Mouse (Mus musculus): ENCODE results near the gene Polq. TPM values are rescaled to one million over a fixed set of nuclear protein-coding genes. Genes with fewer than 3 reads are reported as not detected.

The Polq gene
- total RNA-seq (2017), result 2.6 to 9.0 TPM (median 4.5 TPM) in 3 replicates

DNA sequence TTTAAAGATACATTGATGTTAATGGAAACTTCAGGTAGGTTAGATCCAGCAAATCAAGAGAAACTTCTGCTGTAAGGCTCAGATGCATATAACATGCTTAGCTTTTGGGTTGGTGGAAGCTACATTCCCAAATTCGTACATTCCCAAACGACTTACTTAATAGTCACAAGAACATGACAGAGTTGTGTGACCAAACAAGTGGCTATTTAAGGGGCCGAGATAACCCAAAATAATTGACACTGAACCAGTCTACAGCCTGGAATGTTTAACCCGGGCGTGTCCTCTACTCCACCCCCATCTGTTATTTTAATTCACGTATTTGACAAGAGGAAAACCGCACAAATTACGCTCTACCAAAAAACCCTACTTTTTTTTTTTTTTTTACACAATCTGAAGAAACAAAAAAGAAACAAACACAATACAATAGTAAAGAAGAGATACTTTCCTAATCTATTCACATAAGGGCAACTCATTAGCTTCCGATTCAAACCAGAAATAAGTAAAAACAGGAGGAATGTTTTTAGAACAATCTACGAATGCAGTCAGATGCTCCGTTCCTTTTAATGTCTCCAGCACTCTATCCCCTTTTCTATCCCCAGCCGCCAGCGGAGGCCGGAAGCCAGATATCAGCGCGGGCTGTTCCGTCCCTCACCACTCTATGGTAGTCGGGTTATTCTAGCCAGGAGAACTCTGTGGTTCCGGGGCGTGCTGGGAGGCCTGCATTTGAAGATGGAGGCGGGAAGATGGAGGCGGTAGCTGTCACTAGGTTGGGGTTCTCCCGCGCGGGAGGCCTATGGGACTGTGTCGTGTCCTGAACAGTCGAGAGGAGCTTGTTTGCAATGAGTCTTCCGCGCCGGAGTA is at the start of gene Polq:
TSS of gene Polq (plus strand) at position 726 of the 861 bp plus-strand sequence.
- ATAC-seq (replicated peaks; ENCODE audit: insufficient number of reproducible peaks, low FRiP score, low TSS enrichment, poor library complexity, severe bottlenecking), result peak; percentile 100

DNA sequence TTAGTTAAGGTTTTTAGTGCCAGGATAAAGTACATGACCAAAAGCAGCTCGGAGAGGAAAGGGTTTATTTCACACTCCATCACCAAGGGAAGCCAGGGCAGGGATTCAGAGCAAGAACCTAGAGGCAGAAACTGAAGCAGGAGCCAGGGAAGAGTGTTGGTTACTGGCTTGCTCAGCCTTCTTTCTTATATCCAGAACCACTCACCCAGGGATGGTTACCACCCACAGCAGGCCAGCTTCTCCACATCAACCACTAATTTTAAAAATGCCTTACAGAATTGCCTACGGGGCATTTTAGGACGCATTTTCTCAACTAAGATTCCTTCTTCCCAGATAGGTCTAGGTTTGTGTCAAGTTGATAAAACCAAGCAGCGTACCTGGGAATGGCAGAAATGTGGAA is 48.2 kb upstream of the Polq start:
- ATAC-seq (replicated peaks; ENCODE audit: insufficient number of reproducible peaks, low FRiP score, low TSS enrichment, poor library complexity, severe bottlenecking), result no peak

DNA sequence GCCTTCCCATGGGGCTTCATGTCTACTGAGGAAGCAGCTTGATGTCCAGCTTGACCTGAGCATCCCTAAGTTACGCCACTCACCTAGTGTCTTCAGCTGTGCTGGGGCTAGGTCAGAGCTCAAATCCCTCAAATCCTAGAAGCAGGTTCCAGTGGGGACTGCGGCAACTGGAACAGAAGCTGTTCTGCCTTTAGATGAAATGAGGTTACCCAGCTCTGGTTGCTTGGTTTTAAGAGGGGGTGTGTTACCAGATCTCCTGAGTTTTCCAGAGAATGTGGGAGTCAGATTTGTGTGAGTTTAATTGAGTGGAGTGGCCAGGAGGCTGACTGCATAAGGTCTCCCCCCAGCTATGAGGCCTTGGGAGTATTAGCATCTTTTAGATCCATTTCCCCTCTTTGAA is 32.5 kb upstream of the Polq start:
- ATAC-seq (replicated peaks; ENCODE audit: insufficient number of reproducible peaks, low FRiP score, low TSS enrichment, poor library complexity, severe bottlenecking), result no peak

DNA sequence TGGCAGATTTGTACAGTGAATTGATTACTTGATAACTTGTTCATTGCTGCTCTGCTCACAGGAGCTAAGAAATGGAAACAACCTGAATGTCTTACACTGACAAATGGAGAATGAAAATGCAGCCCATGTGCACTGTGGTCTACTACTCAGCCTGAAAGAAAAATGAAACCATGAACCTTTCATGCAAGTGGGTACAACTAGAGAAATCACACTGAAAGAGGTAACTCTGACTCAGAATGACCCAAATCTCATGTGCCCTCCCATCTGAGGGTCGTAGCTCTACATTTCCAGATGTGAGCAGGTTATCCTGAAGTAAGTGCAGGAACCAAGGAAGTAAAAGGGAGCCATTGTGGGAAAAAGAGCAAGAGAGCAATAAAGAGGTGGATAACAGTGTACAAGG is 27.8 kb upstream of the Polq start:
- no peak for ATAC-seq (replicated peaks; ENCODE audit: insufficient number of reproducible peaks, low FRiP score, low TSS enrichment, poor library complexity, severe bottlenecking)

DNA sequence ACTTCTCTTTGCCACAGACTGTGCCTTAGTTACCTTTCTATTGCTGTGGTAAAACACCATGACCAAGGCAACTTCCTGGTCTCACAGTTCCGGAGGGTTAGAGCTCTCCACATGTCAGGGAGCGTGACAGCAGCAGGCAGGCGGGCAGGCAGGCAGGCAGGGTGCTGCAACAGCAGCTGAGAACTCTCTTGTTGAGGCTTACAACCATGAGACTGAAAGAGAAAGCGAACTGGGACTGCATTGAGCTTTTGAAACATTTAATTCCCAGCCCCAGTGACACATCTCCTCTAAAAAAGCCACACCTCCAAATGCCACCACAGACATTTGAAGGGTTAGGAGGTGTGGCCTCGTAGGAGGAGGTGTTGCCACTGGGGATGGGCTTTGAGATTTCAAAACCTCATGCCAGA is 25.9 kb upstream of the Polq start:
- peak; percentile 93 for ATAC-seq (replicated peaks; ENCODE audit: insufficient number of reproducible peaks, low FRiP score, low TSS enrichment, poor library complexity, severe bottlenecking)

DNA sequence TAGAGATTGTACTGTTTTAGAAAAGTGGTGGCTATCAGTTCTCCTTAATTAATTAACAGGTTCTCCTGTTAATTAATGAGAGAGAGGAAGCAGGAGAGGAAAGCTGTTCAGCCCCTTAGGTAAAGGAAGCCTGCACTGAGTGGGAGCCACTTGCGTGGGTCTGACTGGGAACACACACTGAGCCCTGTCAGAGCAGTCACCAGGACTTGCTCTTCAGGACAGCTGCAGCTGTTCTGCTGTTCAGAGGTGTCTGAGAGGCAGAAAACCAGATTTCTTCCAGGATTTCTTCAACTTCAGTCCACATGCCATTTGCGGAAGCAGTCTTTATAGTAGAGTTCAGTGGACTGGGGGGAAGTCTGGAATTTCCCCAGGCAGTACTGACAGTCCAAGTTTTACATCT is 24.2 kb upstream of the Polq start:
- no peak for ATAC-seq (replicated peaks; ENCODE audit: insufficient number of reproducible peaks, low FRiP score, low TSS enrichment, poor library complexity, severe bottlenecking)

DNA sequence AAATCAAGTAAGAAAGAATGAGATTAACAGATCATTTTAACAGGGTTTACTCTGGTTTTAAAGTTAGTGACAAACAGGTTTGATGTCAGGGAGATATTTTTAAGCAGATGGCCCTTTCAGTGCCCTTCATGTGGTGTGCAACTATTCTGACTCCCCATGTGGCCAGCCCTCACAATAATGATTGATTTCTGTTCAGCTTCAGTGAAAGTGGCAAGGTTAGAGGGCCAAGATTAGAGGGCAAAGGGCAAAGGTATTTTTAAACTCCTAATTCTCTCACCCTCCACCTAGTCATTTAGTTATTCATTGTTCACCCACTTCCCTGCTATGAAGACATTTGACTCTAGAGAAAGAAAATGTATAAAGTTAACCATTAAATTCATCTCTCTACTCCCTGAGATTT is 23.5 kb upstream of the Polq start:
- no peak for ATAC-seq (replicated peaks; ENCODE audit: insufficient number of reproducible peaks, low FRiP score, low TSS enrichment, poor library complexity, severe bottlenecking)

DNA sequence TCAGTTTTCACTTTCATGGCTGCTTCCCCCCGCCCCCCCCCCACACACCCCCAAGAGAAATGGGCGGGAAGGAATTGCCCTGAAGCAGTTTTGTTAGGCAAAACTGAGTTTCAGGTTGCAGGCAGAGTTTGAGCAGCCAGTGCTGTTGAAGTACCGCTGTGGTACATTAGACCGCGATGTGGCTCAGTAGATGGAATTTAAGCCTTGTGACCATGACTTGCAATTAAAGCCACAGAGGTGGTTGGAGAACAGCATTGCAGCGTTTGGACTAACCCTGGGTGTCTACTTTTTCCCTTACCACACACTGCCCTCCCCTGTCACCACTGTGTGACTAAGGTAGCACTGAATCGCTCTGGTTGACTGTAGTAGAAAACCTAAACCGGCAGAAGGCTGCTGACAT is 22.1 kb upstream of the Polq start:
- ATAC-seq (replicated peaks; ENCODE audit: insufficient number of reproducible peaks, low FRiP score, low TSS enrichment, poor library complexity, severe bottlenecking), result 0 out of 2 replicates have a peak, but pooled peaks have one; percentile 8

DNA sequence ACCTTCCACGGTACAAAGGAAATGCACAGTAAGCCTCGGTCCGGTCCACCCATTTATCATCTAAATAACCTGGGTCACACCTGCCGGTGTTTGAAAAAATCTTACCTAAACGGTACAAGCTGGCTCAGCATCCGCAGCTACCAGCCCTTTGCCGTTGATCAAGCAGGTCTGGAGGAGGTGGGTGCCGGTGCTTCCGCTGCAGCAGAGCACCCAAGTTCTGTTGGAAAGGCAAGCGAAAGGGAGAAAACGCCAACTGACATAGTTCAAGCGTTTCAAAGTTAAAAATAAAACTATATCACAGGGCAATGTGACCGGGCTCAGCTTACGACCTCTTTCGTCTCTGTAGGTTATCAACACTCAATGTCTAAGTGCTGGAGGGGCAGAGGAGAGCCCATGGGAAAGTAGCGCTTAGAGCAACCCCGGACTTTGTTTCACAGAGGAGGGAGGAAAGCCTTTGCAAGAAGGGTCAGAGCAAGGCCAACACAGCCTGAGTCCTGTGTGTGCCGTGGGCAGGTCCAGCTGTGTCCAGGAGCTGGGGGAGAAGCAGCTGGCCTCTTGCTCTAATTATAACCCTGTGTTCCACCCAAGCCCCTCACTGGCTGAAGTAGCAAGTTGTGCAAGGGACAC is 21.5 kb upstream of the Polq start, which contains the start of gene Fbxo40:
TSS of gene Fbxo40 (minus strand) at position 469 of the 627 bp plus-strand sequence.
- no peak for ATAC-seq (replicated peaks; ENCODE audit: insufficient number of reproducible peaks, low FRiP score, low TSS enrichment, poor library complexity, severe bottlenecking)

DNA sequence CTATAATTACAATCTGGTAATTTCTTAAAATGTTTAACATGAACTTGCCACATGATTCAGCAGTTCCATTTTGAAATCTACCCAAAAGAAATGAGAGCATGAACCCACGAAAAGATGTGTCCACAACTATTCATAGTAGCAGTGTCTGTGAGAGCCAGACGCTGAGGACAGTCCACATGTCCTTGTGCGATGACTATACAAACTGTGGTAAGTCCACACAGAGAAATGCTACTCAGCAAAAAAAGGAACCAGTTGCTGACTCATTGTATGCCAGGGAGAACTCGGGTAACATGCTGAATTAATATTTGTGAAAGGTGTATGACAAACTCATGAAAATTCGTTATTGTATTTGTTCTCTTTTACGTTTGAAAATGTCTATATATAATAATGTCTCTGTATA is 13.9 kb upstream of the Polq start:
- ATAC-seq (replicated peaks; ENCODE audit: insufficient number of reproducible peaks, low FRiP score, low TSS enrichment, poor library complexity, severe bottlenecking), result no peak

DNA sequence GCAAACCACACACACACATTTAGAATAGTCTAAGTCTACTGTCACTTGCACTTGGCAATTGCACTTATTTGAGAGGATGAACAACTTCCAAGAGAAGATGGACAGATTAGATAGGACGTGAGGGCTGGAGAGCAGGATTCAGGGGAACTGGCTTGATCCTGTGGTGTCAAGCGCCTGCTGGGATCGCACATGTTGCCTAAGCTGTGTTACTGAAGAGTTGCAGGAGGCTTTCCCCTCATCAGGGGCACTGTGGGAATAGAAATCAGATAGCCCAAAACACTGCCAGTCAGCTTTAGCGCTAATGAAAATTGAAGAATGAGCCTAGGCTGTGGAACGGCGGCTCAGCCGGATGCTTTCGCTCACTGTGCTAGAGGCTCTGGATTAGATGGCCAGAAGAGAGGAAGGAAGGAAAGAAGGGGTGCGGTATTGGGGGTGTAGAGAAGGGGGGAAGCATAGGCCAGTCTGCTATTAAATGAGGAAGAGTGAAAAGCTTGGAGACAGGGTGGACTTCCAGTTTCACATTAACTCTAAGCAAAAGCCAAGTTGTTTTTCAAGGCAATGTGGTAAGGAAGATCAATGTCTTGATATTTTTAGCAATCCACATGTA is 12.1 kb upstream of the Polq start:
- no peak for ATAC-seq (replicated peaks; ENCODE audit: insufficient number of reproducible peaks, low FRiP score, low TSS enrichment, poor library complexity, severe bottlenecking)

DNA sequence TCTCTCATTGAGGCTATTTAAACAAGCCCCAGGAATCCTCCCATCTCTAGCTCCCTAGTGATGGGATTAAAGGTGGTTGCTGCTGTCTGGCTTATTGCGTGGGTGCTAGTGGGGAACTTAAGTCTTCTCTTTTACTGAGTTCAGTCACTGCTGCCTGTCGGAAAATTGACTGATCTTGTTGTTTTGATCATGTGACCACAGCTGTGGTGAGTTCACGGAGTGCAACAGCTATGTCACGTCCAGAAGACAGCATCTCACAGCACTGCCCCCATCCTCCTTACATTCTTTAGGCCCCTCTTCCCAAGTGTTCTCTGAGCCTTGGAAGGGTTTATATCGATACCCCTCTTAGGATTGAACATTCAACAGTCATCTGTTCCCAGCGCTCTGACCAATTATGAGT is 2.3 kb upstream of the Polq start:
- ATAC-seq (replicated peaks; ENCODE audit: insufficient number of reproducible peaks, low FRiP score, low TSS enrichment, poor library complexity, severe bottlenecking), result no peak

DNA sequence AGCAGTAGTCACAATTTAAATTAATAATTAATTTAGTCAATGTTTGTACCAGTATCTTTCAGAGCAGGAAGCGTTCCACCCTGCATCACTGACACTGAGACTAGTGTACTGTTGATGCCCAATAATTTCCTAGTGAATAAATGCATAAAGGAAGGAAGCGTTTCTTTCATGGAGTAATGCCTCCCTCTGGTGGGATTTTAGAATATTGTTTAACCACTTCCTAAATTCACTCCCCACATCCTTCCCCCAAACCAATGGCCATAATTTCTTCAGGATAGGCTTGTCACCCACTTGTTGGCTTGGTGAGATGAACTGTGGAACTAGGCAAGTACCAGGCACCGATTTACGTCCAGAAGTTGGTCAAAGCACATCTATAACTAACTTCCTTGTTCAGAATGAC is 1.2 kb upstream of the Polq start:
- 0 out of 2 replicates have a peak, but pooled peaks have one; percentile 55 for ATAC-seq (replicated peaks; ENCODE audit: insufficient number of reproducible peaks, low FRiP score, low TSS enrichment, poor library complexity, severe bottlenecking)

DNA sequence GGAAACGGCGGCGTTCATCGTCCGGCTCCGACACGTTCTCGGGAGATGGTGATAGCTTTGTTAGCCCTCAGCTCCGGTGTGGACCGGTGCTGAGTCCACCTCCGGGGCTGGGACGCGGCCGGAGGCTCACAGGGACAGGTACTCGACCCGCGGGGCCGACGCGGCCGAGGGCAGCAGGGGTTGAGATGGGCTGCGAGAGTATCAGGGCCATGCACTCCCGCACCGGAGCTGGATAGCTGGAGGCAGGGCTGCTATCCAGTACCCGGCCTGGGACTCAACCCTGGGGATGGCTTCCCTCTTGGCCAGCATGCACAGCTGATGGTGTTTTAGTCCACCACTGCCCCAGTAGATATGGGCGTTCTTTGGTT is 320 bp downstream of the Polq start:
- ATAC-seq (replicated peaks; ENCODE audit: insufficient number of reproducible peaks, low FRiP score, low TSS enrichment, poor library complexity, severe bottlenecking), result no peak

DNA sequence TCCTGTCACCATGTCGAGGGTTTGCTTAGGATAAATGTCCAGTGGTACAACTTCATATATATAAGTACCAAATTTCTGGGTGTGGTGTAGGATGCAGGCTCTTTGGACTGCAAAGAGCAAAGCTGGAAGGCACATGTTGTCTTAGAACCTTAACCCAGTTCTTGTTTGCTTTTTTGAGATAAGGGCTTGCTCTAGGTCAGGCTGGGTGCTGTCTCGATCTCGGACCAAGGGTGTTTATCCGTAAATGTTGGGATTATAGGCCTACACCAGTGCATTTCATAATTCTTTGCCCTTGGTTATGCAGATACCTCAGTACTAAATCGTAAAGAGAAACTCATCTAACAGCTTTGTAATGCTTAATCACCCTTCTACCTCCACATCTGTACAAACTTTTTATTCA is 750 bp downstream of the Polq start:
- ATAC-seq (replicated peaks; ENCODE audit: insufficient number of reproducible peaks, low FRiP score, low TSS enrichment, poor library complexity, severe bottlenecking), result no peak

DNA sequence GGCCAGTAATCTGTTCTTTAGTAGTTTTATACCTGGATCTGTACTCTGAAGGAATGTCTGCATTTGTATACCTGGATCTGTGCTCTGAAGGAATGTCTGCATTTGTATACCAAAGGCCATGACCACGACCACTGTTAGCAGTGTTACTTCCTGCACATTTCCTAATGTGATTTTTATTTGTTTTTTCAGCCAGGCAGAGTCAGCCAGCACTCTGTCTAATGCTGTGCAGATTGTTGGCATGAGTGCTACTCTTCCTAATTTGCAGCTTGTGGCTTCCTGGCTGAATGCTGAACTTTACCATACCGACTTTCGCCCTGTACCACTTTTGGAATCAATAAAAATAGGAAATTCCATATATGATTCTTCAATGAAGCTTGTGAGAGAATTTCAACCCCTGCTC is 16.0 kb downstream of the Polq start:
- ATAC-seq (replicated peaks; ENCODE audit: insufficient number of reproducible peaks, low FRiP score, low TSS enrichment, poor library complexity, severe bottlenecking), result no peak

DNA sequence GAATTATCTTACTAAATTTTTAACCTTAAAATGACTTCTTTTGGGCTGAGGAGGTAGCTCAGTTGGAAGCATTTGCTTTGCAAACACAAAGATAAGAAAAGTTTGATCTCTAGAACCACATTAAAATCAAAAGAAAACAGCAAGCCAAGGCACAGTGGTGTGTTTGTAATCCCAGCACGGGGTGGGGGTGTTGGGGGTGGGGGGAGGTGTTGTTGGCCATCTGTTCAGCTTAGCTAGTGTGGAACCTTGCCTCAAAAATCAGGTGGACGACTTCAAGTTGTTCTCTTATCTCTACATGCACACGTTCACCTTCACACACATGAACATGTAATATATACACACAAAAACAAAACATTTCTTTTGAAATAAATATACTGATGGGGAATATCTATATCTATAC is 20.4 kb downstream of the Polq start:
- ATAC-seq (replicated peaks; ENCODE audit: insufficient number of reproducible peaks, low FRiP score, low TSS enrichment, poor library complexity, severe bottlenecking), result no peak

DNA sequence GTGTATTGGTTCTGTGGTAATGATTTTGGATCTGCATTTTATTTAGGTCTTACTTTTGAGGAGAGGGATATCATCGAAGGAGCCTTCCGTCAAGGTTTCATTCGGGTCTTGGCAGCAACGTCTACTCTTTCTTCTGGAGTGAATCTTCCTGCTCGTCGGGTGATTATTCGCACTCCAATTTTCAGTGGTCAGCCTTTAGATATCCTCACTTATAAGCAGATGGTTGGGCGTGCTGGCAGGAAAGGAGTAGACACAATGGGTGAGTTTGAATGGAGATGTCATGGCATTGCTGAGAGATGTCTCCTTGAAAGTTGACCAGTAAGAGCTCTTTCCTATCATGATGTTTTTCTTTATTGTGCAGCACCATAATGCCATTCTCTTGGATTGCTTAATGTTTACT is 23.2 kb downstream of the Polq start:
- ATAC-seq (replicated peaks; ENCODE audit: insufficient number of reproducible peaks, low FRiP score, low TSS enrichment, poor library complexity, severe bottlenecking), result no peak

DNA sequence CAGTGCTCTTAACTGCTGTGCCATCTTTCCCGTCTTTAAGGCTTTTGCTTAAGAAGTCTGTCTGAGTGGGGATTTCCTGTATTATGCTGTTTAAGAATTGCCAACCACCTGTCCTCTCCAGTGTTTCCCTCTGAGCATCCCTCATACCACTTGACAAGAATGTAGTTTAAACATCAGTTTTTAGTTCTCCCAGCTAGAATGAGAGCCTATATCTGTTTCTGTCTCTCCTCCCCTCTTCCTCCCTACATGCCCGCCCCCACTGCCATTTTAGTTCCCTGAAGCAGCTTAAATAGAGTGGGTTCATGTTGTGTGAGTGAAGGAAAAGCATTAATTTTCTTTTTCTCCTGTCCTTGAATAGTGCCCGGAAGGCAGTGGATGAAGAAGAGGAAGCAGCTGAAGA is 48.0 kb downstream of the Polq start:
- ATAC-seq (replicated peaks; ENCODE audit: insufficient number of reproducible peaks, low FRiP score, low TSS enrichment, poor library complexity, severe bottlenecking), result no peak

DNA sequence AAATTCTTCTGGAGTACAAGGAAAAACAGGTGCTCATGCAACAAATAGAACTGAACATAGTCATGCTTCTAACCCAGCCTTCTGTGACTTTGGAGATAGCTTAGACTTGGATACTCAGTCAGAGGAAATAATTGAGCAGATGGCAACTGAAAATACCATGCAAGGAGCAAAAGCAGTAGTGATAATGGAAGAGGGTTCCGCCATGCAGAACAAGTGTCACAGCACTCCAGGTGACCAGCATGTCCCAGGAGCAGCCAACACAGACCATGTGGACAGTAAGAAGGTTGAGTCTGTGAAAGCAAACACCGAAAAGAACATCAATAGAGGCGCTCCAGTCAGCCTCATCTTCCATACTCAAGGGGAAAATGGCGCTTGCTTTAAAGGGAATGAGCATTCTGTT is 49.7 kb downstream of the Polq start:
- no peak for ATAC-seq (replicated peaks; ENCODE audit: insufficient number of reproducible peaks, low FRiP score, low TSS enrichment, poor library complexity, severe bottlenecking)

All from monocyte, adult 5-6 weeks (primary cell).